Mouse (Mus musculus): Measurements from ENCODE around the gene Grpel1. TPM values are rescaled to one million over a fixed set of nuclear protein-coding genes. Genes with fewer than 3 reads are reported as not detected.
A peak's percentile ranks its signal among the peaks of the same experiment; 100 is the strongest.

The Grpel1 gene
- total RNA-seq (2021), result 10 to 100 TPM; 33.0 to 35.1 TPM
- long read RNA-seq, experiment 1, transcript Grpel1-201 (4 exons, 3,528 nt), result major isoform, 147 of 152 reads
- long read RNA-seq, experiment 1, partial matches to known transcripts, result 5 of 152 reads
- long read RNA-seq, experiment 1, other reads (novel, unspliced or antisense), result 0 of 152 reads
- long read RNA-seq, experiment 2, transcript Grpel1-201 (4 exons, 3,528 nt), result major isoform, 162 of 168 reads
- long read RNA-seq, experiment 2, partial matches to known transcripts, result 5 of 168 reads
- long read RNA-seq, experiment 2, other reads (novel, unspliced or antisense), result 1 of 168 reads

- DNase-seq (ENCODE audit: low spot score), result peak; percentile 99
These were observed at the start of gene Grpel1 for GRCm38 (mm10) chr5:36464709-36465661. Gene Grpel1, plus strand, starts transcription at chr5:36464998.

GRCm38 (mm10) chr5:36419861-36420260, 44.9 kb upstream of the Grpel1 start:
- DNase-seq (ENCODE audit: low spot score), result no peak

- DNase-seq (ENCODE audit: low spot score), result no peak
These were observed 42.1 kb upstream of the Grpel1 start for GRCm38 (mm10) chr5:36422689-36423088.

DNA sequence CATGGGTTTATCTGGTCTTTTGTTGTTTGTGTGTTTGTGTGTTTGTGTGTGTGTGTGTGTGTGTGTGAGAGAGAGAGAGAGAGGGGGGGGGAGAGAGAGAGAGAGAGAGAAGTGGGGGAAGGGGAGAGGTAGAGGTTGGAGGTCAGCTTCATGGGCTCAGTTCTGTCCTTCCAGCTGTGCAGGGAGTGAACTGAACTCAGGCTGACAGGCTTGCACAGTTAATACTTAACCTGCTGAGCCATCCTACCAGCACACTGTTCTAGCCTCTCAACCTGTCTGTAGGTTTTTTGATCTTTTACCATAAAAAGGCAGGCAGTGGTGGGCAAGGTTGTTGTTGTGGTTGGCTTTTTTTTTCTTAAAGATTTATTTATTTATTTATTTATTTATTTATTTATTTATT, 40.1 kb upstream of the Grpel1 start:
- DNase-seq (ENCODE audit: low spot score), result no peak

DNA sequence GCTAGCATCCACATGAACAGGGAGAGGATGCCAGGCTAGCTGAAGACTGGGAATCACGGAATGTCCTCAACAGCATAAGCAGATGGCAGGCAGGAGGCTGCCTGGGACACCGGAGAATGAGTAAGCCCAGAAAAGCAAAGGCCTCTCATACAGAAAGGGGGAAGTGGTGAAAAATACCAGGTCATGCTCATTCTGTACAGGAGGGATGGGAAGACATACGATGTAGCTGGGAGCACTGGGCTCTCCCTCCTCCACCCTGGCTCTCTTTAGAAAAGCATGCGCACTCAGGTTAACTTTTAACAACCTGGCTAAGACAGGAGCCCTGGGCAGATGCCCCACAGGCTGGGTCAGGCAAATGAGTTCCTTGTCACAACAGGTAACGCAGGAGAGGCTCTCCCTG, 38.4 kb upstream of the Grpel1 start:
- no peak for DNase-seq (ENCODE audit: low spot score)

GRCm38 (mm10) chr5:36427831-36428230, 37.0 kb upstream of the Grpel1 start:
- DNase-seq (ENCODE audit: low spot score), result no peak

DNA sequence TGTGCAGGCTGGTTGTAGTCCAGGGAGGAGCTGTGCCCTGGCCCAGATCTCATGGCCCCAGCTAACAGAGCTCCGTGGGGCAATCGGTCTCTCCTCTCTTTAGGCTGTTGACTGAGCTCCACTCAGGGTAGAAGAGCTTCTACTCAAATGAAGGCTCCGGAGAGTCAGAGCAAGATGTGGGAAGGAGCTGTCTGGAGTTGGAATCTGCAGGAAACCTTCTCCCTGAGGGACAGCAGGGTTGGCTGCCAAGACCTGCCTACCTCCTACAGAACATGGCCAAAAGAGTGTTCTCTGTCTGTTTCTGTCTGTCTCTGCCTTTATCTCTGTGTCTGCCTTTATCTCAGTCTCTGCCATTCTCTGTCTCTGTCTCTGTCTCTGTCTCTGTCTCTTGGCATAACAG, 35.2 kb upstream of the Grpel1 start:
- no peak for DNase-seq (ENCODE audit: low spot score)

GRCm38 (mm10) chr5:36431711-36432110, 33.1 kb upstream of the Grpel1 start:
- DNase-seq (ENCODE audit: low spot score), result no peak

DNA sequence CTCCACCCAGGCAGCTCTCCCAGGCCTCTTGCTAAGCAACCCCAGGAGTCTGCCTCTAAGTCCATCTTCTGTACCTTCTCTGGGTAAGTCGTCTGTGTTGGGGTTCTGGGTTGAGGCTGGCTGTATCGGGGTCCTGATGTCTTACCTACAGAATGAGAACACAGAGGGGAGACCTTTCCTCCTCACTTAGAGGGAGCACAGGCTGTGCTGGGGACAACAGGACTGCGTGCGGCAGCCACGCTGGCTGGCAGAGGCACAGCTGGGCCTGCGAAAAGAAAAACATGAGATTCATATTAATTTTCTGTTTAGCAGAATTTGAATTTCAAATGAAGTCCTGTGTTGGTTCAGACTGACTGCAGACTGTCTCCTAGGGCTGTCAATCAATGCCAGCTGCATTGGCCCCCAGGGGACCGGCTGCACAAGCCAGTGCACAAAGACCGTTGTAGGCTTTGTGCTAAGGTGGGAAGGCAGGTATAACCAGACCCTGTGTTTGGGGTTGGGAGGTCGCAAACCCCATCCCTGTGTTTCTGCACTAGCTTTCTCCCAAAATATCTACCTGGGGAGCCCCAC, 30.3 kb upstream of the Grpel1 start:
- DNase-seq (ENCODE audit: low spot score), result no peak

DNA sequence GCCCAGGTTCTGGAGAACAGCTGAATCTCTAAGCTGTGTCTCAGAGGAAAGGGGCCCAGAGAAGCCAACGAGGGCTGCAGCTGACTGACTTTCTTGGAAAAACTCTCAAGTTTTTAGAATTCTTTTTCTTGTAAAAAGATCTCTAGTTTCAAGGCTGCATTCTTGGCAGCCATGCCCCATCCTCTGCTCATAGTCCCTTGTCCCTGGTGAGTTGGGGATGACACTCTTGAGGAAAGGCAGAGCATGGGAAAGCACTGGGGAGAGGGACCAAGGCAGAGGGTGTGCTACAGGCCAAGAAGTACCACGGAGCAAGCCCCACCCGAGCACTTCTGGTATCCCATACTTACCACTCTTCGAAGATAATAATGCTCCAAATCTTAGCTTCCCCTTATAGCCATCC, 27.9 kb upstream of the Grpel1 start:
- peak; percentile 12 for DNase-seq (ENCODE audit: low spot score)

- no peak for DNase-seq (ENCODE audit: low spot score)
These were observed 24.1 kb upstream of the Grpel1 start for GRCm38 (mm10) chr5:36440741-36441140.

GRCm38 (mm10) chr5:36444611-36445010, 20.2 kb upstream of the Grpel1 start:
- DNase-seq (ENCODE audit: low spot score), result no peak

DNA sequence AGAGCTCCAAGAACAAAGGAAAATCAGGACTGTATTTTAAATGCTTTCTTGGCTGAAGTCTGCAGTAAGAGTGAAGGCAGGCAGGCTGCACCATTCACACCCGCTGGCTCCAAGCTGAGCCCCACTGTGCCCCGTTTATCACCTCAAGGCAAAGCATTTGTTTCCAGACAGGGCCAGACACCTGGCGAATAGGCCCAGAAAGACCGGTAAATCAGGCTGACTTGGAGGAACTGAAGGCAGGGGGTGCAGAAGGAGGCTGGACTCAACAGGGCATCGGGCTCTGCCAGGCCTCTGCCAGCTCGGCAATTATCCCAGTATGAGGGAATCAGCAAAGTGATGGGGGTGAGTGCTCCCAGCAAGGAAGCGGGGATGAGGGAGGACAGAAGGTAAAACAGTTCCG, 19.8 kb upstream of the Grpel1 start:
- no peak for DNase-seq (ENCODE audit: low spot score)

DNA sequence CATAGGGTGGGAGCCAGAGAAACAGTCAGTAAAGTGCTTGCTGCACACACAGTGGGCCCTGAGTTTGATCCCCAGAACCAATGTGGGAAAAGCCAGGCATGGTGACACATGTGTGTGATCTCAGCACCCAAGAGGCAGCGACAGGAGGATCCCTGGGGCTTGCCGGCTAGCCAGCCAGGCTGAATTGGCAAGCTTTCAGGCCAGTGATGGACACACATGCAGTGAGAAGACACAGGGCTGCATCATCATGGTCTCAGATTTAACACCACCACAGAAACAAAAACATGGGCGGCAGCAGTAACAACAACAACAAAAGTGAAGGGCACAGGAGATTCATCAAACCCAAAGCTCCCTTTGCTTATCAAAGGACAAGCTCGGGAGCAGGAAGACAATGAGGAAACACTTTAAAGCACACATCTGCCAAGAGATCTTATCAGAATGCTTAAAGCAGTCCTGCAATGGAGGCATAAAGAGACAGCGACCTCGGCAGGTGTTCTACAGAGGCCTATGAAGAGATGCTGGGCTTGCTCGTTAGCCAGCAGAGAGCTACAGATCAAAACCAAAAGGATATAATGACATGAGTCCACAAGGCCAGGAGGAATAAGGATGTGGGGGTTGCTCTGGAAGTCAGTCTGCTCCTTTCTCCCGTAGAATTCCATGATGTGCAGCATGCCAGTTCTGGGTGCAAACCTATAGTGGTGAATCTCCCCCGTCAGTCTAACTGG, 18.5 kb upstream of the Grpel1 start:
- no peak for DNase-seq (ENCODE audit: low spot score)

GRCm38 (mm10) chr5:36447872-36448271, 16.9 kb upstream of the Grpel1 start:
- DNase-seq (ENCODE audit: low spot score), result no peak

- no peak for DNase-seq (ENCODE audit: low spot score)
These were observed 15.0 kb upstream of the Grpel1 start for GRCm38 (mm10) chr5:36449710-36450358.

DNA sequence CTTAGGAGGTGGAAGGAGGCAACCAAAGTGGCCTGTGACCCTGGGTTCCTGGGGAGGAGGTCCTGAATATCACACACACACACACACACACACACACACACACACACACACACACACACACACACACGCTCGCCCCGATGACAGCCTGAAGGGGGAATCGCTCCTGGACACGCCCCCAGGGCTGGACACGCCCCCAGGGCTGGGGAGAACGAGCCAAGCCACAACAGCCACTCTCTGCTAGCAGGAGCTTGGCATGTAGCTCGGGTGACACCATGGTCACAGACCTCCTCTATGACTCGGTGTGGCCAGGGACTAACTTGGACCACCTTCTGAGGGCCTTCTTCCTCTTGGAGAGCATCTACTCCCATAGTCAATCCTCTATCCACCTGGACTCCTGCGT, 13.7 kb upstream of the Grpel1 start:
- no peak for DNase-seq (ENCODE audit: low spot score)

GRCm38 (mm10) chr5:36451872-36452389, 12.9 kb upstream of the Grpel1 start:
- no peak for DNase-seq (ENCODE audit: low spot score)

GRCm38 (mm10) chr5:36452821-36453220, 12.0 kb upstream of the Grpel1 start:
- DNase-seq (ENCODE audit: low spot score), result no peak

GRCm38 (mm10) chr5:36457706-36458105, 7.1 kb upstream of the Grpel1 start:
- DNase-seq (ENCODE audit: low spot score), result no peak

- peak; percentile 46 for DNase-seq (ENCODE audit: low spot score)
These were observed 5.9 kb upstream of the Grpel1 start for GRCm38 (mm10) chr5:36458926-36459325.

Data from gastrocnemius, adult 18-20 months (tissue).